Mouse (Mus musculus) left cerebral cortex, postnatal 36 days (tissue): Measurements from ENCODE around the gene Gm45716. TPM values are rescaled to one million over a fixed set of nuclear protein-coding genes. Genes with fewer than 3 reads are reported as not detected.

ENCODE experiments used
- DNase-seq, 2 experiments: peaks; one replicate each; pipeline ENCODE4 v3.0.0; 2021 to 2022; ENCODE audit warnings: low spot score in 2 of 2, mixed read lengths in 1 of 2
- intact Hi-C: fragments of 180-260 bp; cut with DNase I; formaldehyde crosslinking; loops from one replicate; pipeline ENCODE4 v1.15.1; 2025
- total RNA-seq, 2 experiments: library from RNA; stranded (reverse); gene quantifications; 2 replicates each; pipeline ENCODE4 v1.2.3; 2021

Gene Gm45716
- total RNA-seq, 2 experiments from 2014 or later, result 3.6 to 4.4 TPM

DNA sequence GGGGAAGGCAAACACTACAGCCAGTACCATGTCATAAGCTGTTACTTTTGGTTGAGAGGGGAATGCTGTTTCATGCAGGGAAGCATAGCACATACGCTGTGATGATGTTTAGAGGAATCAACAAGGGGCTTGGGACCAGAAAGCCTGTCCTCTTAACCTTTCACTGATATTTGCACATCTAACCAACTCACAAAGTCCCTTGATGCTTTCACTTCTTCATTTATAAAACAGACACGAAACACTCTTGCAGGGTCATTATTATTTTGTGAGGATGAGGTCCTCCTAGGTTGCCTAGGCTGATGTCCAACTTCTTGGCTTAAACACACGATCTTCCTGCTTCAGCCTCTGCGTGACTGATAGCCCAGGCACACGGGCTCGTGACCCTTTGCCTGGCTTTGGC, 58.1 kb downstream of the Gm45716 start:
- intact Hi-C loops, result no loop called here
- DNase-seq, result no peak

DNA sequence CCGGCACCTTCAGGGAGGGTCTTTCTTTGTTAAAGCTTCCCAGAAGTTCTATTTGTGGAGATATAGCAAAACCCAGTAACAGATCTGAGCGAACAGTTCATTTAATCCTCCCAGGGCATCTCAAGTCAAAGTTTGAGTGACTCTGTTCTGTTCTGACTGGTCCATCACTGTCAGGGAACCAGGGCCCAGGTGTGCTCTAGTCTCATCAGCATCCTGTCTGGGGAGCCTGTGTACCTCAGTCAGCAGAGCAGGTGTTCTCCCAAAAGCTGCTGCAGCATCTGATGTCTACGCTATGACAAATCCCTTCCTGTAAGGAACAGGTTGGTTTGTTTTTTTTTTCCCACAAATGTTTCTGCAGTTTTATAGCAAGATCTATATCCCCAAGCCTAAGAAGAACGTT, 59.2 kb downstream of the Gm45716 start:
- intact Hi-C loops, result no loop called here
- no peak for DNase-seq

DNA sequence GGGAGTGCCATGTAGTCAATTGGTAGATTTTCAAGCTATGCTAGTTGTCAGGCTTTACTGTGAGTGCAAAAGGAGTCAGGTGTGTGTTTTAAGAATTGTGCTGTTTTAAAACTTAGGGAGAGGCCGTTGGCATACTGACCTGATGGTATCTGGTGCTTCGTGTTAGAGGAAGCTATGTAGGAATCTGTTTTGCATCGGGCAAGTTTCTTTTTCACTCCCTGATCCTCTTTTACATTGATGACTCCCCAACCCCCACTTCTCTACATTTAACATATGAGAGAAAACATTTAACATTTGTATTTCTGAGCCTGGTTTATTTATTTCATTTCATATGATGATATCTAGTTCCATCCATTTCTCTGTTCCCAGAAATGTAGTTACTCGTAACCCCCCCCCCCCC, 60.3 kb downstream of the Gm45716 start:
- DNase-seq, result no peak
- intact Hi-C loops, result no loop called here

DNA sequence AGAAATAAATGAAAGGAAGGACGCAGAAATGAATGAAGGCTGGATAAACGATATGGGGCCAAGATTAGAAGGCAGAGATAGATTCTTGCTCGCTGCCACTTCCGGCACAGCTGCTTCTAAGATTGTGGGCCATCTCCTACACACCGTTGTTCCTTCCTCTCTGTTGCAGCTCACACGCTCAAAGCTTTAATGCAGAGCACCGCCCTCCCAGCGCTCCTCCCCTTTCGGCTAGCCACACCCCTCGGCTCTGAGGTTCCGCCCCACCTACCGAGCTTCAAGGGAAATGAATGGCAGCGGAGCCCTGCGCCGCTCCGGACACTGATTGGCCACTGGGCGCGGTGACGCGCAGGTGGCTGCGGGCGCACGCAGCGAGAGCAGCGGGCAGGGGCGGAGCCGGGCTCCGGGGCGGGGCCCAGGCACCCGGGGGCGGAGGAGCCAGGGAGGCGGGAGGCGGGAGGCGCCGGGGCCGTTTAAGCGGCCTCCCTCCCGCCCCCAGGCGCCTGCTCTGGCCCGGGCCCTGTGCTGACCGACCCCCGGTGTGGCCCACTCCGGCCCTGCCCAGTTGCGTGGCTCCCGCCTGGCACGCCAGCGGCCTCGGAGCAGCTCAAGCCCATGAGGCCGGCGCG, 61.7 kb downstream of the Gm45716 start, which contains the start of gene Mmd:
Mmd (plus strand) TSS at position 432 of the 626 bp plus-strand sequence.
- intact Hi-C loops, result no loop called here

DNA sequence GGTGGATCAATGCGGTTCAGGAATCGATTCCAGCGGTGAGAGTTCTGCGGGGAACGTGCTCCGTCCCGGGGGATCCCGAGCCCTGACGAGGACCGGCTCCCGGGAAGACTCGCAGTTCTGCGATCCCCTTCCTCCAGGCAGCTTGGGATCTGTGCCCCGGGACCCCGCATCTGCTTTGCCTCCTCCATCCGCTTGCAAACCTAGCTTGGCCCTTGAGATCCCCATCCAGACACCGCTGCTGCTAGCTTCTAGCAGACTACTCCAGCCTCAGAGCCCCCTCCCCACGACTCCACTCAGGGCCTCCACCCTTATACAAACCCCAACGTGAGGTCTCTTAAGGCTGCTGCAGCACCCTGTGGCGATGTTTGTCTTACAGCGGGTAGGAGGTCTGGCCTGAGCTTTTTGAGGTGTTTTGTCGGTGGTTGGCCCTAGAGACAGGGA, 62.2 kb downstream of the Gm45716 start:
- DNase-seq, result no peak
- intact Hi-C loops, result loop anchor here (5.0 kb wide), 1 partner anchor 138 kb away; no protein-coding TSS in a partner anchor

More for the DNA sequence above, 61.7 kb downstream of the Gm45716 start, which contains the start of gene Mmd:
- peak; percentile 97 to 99 for DNase-seq

DNA sequence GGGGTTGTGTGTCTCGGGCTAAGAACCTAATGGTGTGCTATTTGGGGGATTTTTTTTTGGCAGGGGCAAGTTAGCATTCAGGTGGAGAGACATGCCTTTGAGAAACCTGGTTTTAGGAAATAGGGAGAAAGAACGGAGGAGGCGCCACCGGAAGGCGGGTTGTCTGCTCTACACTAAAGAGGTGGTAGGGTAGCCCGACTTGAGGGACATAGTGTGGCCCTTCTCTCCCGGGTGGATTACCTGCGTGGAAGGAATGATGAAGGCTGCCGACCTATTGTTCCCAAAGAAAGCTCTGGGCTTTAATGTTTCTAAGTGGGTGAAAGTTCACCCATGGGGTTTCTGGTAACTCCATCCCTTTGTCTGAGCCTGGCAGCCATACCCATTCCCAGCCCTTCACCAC, 62.7 kb downstream of the Gm45716 start:
- intact Hi-C loops, result loop anchor here (5.0 kb wide), 1 partner anchor 137 kb away; no protein-coding TSS in a partner anchor
- peak; percentile 40 to 46 for DNase-seq

DNA sequence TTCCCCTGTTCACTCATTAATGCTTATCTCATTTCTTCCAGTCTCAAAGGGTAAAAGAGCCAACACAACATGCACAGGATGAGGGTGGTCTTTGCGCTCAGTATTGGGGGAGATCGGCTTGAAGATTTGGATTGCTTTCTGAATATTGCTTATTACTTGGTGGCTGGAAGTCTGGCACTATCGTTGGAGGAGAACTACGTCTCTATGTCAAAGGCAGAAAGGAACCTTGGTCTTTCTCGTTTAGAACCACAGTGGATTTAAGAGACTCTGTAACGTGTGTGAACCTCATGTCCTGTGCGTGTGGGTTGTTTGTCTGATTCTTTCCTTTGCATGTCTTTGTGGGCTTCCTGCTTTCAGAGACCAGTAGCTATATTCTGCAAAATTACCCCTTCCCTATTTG, 63.2 kb downstream of the Gm45716 start:
- no peak for DNase-seq
- intact Hi-C loops, result loop anchor here (5.0 kb wide), 1 partner anchor 137 kb away; no protein-coding TSS in a partner anchor

DNA sequence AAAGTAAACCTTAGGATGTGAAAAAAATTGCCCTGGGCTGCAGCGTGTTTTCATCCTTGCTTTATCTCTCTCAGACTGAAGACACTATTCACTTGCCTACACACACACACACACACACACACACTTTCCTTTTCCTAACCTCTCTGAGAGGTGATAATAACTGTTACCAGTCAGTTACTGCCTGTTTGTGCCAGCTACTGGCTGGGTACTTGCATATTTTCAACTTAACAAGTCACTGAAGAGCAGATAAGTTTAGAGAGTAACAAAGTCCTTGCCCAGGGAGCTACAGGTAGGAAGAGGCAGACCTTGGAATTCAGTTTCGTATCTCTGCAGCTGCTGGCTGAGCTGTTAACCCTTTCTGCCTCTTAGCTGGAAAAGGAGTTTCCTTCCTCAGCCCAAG, 64.4 kb downstream of the Gm45716 start:
- DNase-seq, result no peak
- intact Hi-C loops, result loop anchor here (5.0 kb wide), 1 partner anchor 135 kb away; no protein-coding TSS in a partner anchor

DNA sequence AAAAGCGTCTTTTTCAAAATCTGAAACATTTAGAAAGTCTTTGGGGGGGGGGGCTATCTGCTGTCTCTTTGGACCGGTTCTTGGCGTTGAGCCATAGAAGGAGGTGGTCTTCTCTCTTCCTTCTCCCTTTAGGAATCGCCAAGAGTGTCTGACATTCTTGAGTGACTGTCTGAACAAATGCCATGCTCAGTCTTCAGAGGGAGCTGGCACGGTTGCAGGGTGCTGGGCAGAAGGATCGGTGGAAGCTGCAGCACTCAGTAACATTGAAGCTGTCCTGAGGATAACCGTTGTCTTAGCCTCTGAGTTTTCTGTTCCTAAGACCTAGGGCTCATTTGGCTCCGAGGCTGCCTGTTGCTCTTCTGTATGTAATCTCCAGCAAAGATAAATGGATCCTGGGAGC, 64.9 kb downstream of the Gm45716 start:
- DNase-seq, result no peak
- intact Hi-C loops, result loop anchor here (5.0 kb wide), 1 partner anchor 135 kb away; no protein-coding TSS in a partner anchor

DNA sequence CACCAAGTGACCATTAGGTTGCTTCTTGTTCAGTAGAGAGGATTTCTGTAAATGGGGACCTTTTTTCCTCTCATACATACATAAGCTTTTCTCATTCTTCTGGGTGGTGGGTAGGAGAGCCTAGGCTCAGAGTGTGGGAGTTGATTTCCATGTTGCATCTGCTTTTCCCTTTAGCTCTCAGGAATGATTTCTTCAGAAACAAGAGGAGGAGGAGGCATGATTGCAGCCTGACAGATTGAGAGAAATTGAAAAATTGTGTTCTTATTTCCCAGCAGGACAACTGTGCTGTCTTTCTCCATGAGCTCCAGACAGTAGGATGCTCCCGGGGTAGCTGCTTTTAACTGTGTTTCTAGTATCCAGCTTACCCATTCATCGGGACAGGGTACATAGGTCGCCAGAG, 67.1 kb downstream of the Gm45716 start:
- intact Hi-C loops, result loop anchor here (5.0 kb wide), 1 partner anchor 133 kb away; no protein-coding TSS in a partner anchor
- no peak for DNase-seq

DNA sequence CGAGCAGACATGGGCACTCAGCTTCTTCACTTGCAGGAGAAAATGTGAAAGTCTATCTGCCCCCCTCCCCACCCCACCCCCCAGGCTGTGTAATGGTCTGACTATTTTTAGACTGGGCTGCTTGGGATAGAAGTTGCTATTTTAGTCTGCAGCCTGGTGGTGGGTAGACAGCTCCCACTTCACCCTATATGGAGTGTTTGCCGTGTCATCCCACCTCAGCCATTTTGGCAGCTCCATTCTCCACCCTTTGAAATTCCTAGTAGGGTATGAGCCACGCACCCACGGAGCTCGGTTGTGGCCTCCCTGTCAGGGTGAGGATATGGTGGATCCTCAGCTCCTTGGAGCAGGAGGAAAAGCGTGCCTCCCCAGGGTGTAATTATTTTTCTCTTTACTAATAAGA, 68.2 kb downstream of the Gm45716 start:
- peak in 1 of 2 experiments; percentile 57 for DNase-seq
- intact Hi-C loops, result no loop called here

DNA sequence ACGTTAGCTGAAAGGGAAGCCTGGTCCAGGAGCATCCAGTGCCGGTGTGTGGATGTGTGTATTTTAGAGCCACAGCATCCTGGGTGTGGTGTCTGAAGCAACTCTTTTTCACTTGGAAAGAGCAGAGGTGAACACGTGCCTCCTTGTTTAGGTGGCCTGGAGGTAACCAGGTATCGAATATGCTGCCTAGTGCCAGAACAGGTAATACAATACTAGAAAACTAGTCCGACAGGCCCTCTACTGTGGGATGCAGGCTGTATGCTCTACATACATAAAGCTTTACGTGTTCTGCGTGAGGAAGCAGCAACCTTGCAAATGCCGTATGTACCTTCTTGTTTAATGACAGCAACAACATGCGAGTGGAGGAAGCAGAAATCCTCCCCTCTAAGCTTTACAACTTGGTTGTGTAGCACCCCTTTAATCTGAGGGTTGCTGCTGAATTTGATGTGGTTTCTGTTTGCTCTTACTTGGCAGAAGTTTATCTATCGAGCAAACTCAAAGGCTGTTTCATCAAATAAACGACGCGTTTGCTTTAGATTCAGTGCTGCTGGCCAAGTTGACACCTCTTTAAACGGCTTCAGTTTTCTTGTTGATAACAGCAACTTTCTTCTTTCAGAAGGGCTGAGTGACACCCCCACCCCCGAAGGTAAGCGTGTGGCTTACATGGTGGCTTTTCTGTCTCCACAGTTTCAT, 69.5 kb downstream of the Gm45716 start:
- no peak for DNase-seq
- intact Hi-C loops, result no loop called here

DNA sequence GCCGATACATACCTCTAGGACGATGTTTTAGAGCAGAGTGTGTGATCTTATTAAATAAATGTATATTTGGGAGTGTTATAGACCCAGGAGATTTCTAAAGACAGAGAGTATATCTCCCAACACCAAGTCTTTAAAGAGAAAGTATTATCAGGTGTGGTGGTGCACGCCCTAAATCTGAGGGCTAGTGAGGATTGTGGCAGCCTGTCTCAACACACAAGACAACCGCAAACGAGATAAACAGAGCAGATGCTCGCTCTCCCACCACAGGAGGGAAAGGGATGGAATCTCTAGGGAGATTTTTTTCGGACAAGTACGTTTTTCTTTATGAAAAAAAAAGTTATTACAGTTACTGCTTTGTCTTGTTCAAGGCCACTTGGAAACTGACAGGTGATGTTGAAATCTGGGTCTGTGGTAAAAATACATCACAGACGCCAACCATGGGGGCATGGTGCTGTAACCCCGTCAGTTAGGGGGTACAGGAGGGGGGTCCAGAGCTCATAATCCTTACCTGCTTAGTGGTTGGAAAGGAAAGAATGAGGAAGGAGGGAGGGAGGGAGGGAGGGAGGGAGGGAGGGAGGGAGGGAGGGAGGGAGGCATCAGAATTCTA, 70.9 kb downstream of the Gm45716 start:
- intact Hi-C loops, result no loop called here
- DNase-seq, result no peak

DNA sequence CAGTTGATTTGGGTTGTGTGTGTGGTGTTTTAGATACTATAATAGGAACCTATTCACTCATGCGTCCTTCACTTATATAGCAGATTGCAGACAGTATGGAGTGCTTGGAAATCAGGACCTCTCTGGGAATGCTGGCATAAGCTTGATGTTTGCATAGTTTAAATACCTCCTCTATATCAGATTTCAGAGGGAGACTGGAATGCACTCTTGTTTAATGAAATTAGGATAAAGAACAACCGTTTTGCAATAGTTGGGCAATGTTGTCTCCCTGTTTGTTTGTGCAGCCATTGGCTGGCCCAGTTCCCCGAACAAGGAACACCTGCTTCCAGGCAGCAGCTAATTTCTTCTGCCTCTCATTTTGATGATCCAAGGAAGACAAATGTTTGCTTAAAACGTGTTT, 71.6 kb downstream of the Gm45716 start:
- DNase-seq, result no peak
- intact Hi-C loops, result no loop called here

DNA sequence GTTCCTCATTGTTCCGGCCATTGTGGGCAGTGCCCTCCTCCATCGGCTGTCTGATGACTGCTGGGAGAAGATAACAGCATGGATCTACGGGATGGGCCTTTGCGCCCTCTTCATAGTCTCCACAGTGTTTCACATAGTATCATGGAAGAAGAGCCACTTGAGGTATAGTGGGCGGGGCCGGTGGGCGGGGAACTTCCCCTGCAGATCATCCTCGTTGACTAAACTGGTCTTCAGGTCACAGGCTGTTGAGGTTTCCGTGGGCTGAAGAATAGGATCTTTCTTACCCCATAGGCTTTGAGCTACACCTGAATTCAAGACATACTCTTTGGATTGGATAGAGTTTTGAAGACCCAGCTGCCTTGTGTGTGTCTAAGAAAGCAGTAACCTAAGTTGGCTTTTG, 72.3 kb downstream of the Gm45716 start:
- DNase-seq, result no peak
- intact Hi-C loops, result no loop called here

DNA sequence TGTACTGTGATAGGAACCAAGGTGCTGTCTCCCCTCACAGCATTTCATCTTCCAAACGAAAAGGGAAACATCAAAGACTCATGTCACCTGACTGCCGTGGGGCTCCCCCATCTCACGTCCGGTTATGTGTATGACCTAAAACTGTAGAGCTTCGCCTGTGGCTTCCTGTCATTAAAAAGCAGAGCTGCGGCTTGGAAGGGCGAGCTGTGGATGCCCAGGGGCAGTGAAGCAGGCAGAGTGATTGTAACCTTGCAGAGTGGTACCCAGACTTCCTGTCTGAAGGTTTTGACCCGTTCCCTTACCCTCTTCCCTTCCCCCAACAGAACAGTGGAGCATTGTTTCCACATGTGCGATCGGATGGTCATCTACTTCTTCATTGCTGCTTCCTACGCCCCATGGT, 76.7 kb downstream of the Gm45716 start:
- intact Hi-C loops, result no loop called here
- no peak for DNase-seq

DNA sequence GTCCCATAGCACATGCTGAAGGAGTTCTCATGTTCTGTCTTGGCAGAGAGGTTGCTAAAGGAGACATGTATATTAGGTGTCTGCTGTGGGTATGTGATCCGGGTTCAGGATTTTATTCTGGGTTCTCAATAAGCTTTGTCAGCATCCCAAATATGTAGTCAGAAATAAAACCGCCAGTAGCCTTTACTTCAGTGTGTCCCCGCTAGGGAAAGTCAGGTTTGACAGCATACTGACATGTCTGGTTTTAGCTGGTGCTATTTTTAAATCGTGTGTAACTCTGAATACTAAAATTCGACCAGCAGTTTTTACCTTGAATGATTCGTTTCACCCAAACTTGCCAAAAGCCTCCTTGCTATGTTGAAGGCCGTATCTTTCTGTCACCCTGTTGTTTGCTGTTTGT, 78.1 kb downstream of the Gm45716 start:
- DNase-seq, result no peak
- intact Hi-C loops, result no loop called here

DNA sequence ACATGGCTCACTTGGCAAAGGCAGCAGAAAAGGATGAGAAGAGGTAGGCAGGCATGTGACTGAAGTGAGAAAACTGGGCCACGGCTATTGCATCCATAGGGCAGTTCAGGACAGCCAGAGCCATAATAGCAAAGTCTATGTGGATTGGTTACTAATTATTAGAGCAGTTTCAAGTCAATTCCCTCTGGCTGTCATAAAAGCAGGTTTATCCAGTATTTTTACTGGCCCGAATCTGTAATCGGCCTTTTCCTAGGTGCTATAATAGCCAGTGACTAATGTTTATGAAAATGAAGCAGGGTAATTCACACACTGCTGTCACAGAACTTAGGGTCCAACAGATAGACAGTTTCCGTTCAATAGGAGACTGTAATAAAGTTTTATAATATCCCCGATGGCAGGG, 81.5 kb downstream of the Gm45716 start:
- no peak for DNase-seq
- intact Hi-C loops, result no loop called here

DNA sequence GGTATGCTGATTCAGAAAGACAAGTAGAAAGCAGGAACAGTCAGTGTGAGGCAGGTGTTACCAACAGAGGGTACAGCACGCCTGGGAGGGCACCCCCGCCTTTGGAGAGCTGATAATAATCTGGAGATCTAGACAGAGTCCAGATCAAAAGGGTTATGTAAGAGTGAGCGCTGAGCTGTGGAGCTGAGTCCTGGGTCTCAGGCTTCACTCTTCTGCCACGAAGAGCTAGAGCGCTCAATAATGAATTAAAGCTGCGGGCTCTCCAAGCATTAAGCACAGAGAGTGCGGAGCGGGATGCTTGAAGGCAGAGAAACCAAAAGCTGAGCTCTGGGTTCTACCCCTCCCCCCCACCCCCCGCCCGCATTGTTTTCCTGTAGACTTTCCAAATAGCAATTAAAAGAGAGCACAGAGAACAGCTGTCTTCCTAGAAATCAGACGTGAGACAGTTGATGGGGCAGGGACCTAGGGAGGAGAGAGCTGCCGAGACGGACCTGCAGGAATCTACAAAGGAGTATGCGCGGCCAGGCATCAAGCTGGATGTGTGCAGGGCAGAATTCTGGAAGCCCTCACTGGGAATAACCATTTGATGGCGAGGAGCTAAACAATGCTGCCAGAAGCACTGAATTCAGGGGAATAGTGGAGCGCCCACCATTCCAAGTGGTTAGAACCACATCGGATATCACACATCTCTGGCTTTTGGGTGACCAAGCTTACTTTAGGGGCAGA, 82.1 kb downstream of the Gm45716 start:
- DNase-seq, result no peak
- intact Hi-C loops, result no loop called here
